Mouse (Mus musculus): ENCODE measurements around the gene Mvk.

The Mvk gene

GRCm38 (mm10) chr5:114461238-114461637 is 17.2 kb downstream of the Mvk start:
- peak; percentile 65 to 68 for DNase-seq

DNA sequence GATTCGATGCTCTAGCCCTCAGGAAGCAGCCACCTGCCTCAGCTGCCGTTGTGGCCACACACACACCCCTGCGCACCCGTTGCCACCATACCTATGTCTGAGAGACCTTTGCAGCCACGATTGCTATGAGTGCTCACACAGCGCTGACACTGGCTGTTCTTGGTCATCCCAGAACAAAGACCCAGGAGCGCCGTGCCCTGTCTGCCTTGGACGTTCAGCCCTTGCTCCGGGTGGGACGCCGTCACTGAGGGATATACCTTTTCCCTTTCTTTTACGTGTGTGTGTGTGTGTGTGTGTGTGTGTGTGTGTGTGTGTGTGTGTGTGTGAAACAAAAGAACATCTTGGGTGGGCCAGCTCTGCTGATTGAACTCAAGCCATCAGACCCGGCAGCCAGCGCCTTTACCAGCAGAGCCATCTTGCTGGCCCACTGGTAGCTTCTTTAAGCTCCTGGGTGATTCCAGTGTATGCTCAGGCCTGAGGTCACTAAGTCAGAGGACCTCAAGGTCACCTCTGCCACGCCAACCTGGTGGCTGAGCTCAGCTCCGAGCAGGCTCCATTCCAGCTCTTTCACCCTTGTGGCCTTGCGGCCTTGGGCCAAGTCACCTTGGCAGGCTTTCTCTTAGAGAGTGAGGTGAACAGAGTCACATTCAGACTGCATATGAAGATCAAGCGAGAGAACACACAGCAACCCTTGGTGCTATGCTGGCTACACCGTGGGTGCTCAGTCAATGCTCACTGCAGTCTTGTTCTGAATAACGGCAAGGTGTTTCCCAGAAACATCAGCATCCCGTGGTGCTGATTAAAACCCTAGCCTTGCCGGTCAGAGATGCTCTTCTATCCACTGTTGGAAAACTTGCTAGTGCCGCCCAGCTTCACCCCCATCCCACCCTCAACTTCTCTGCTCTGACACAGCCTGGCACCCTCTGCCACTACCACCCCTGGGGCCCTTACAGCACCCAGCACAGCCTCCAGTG is 18.3 kb downstream of the Mvk start:
- DNase-seq, result no peak

GRCm38 (mm10) chr5:114464561-114464960 is 20.5 kb downstream of the Mvk start:
- no peak for DNase-seq

GRCm38 (mm10) chr5:114465641-114466040 is 21.6 kb downstream of the Mvk start:
- DNase-seq, result peak; percentile 19 to 38

- no peak for DNase-seq
Observed at GRCm38 (mm10) chr5:114467019-114467418, 22.9 kb downstream of the Mvk start.

- DNase-seq, result no peak
Observed at GRCm38 (mm10) chr5:114467430-114467829, 23.4 kb downstream of the Mvk start.

DNA sequence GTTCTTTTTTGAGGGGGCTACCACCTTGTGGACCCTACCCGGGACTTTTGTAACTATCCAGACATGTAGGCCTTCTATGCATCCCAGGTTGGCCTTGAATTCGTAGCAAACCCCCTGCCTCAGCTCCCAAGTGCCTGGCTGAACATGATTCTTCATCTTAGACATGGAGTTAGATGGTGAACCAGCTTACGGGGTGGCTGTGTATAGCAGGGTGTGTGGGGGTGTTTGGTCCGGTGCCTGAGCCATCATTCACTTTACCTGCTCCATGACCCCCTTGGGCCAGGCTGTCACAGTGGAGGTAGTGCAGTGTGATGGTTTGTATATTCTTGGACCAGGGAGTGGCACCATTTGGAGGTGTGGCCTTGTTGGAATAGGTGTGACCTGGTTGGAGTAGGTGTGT is 23.9 kb downstream of the Mvk start:
- no peak for DNase-seq

DNA sequence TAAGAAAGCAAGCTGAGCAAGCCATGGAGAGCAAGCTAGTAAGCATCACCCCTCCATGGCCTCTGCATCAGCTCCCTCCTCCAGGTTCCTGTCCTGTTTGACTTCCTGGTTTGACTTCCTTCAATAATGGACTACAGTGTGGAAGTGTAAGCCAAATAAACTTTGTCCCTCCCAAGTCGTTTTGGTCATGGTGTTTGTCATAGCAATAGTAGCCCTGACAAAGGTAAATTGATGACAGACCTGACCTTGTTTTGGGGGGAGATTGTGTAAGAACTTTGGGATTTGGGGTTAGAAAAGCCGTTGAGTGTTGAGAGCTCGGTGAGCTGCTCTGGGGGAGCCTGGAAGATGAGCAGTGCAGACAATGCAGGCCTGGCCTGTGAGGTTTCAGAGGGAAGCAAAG is 26.3 kb downstream of the Mvk start:
- DNase-seq, result no peak

GRCm38 (mm10) chr5:114474741-114475491 is 30.8 kb downstream of the Mvk start:
- DNase-seq, result no peak

DNA sequence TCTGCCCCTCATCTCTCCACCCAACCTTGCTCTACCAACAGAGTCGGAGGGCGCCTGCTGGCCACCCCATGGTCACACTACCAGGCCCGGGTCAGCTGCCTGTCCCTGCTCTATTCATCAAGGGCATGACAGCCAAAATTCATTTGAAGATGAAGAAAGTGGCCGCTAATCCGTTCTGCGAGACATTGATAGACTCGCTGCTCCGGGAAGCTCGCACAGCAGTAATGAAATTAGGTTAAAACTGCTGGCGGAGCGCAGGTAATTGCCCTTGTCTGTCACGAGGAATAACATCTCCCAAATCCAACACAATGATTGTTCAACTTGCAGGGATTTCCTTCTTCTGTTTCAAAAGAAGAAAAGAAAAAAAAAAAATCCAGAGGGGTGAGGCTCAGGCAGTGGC is 34.2 kb downstream of the Mvk start:
- DNase-seq, result no peak

- DNase-seq, result no peak
Observed at GRCm38 (mm10) chr5:114482587-114483011, 38.5 kb downstream of the Mvk start.

DNA sequence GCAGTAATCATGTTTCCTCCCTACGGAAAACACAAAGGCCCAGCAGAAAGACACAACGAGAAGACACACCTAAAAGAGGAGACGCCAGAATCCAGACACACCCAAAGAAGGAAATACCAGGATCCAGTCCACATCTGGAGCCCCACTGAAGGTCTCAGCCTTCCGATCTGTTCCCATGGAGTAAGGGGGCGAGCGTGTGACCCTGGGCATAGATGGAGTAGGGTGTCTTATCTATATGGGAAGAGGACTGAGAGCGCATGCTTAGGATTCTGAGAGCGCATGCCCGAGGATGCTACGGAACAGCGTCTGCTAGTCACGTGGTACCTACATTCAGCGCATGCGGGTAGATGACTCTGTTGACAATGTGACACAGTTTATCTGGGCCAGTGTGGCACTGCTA is 41.6 kb downstream of the Mvk start:
- DNase-seq, result no peak

DNA sequence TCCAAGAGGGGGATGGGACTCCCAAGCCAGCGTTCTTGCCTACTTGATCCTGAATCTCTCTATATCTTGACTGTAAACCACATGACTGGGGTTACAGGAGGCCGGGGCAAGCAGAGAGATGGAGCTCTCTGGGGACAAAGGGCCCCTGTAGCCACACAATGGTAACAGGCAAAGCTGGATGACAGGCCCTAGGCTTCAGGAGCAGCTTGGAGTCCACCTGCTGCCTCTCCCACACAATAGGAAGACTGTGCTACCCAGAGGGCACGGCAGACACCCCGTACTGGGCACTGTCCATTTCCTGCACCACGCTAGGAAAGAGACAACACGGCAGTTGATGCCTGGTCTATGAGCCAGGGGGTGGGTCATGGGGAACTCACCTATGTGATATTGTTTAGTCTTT is 45.5 kb downstream of the Mvk start:
- DNase-seq, result no peak

DNA sequence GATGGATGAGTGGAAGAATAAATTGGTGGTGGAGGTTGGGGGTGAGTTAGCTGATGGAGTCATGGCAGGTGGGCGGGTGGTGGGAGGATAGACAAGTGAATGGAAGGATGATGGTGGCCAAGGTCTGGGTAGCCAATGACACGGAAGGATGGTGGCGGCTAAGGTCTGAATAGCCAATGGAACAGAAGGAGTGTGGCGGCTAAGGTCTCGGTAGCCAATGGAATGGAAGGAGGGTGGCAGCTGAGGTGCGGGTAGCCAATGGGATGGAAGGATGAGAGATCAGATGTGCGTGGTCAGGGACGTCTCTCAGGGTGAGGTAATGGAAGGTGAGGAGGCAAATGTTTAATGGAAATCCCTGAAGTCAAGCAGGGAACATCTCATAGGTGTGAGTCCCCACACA is 46.2 kb downstream of the Mvk start:
- DNase-seq, result no peak

GRCm38 (mm10) chr5:114494761-114495160 is 50.7 kb downstream of the Mvk start:
- no peak for DNase-seq

GRCm38 (mm10) chr5:114501252-114501651 is 57.2 kb downstream of the Mvk start:
- DNase-seq, result no peak

DNA sequence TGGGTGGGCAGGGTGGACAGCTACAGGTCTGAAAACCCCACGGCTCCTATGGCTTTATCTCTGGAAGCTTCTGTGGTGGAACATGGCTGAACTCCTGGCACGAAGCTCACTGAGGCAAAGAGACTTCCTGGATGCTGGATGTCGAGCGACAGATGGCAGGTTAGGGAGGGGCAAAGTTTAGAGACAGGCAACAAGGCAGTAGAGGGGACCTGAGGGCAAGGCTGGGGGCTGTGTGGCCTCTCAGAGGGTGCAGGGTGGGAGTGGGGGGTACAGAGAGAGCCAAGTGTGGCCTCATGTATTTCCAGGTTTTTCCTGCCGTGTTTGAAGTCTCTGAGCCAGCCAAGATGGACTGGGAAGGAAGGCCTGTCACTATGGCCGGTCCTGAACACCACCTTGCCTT is 60.8 kb downstream of the Mvk start:
- peak; percentile 8 to 37 for DNase-seq

DNA sequence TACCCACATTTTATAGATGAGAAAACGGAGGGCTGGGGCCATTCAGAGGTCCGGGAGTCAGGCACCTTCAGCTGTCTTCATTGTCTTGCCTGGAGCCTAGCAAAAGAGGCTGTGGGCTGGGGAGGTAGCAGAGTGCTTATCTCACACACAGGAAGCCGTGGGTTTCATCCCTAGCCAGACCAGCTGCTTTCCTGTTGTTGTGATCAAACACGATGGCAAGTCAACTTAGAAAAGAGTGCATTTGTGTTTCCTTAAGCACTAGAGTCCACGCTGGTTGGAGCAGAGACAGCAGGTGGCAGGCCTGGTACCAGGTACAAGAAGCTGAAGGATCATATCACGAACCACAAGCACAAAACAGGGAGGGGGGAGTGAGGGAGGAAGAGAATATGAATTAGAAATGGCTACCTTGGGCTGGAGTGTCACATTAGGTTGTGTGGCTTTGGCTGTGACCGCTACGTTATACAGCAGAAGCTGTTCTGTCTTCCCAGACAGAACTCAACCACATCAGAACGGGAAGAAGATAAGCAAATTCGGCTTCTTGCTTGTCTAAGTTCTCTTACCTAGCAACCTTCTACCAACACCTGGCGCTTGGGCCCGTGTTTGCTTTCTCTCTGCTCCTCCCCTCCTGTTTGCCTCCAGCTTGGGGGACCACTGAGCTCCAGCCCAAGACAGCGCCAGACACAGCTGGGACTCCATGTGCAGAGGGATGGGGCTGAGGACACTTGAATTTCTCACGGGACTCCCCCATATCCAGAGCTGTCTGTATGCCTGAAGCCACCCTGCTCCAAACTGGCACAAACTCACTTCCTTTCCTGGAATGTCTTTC is 61.4 kb downstream of the Mvk start:
- DNase-seq, result peak; percentile 39 to 70

GRCm38 (mm10) chr5:114507394-114507793 is 63.3 kb downstream of the Mvk start:
- no peak for DNase-seq

- DNase-seq, result no peak
Observed at GRCm38 (mm10) chr5:114507964-114508363, 63.9 kb downstream of the Mvk start.

- DNase-seq, result no peak
Observed at GRCm38 (mm10) chr5:114509461-114509860, 65.4 kb downstream of the Mvk start.

All from thymus, adult 18-20 months (tissue).